Mouse (Mus musculus): ENCODE measurements around the gene Nudt21.

DNA sequence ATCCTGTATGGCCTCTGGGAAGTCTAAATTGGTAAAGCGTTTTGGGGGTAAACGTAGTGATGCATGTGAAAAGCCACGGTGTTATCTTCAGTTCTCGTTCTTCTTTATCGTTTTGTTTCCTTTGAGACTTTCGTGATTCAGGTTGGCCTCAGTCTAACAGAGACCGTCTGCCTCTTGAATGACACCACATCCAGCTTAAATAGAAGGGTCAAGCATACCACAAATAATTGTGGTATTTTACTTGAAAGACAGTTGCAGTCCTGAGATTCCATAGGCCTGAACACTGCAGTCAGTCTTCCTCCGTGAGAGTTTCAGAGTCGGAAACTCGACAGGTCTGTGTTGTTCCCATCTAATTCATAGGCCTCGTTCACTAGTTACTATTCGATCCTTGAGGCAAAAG, 15.9 kb upstream of the Nudt21 start:
- TF ChIP-seq POLR2A (IDR thresholded peaks at IDR 0.05; ENCODE audit: low read depth, low read length) (no peak), CTCF (IDR thresholded peaks at IDR 0.05; ENCODE audit: extremely low read depth, insufficient read depth, insufficient read length, insufficient replicate concordance) (no peak)

Measured in spleen, adult 2 months (tissue).